Mouse (Mus musculus): ENCODE results near the gene Gbp5. TPM values are rescaled to one million over a fixed set of nuclear protein-coding genes. Genes with fewer than 3 reads are reported as not detected.

Gbp5 gene
- polyA plus RNA-seq, 2 experiments, result 0.04 to 0.26 TPM

DNA sequence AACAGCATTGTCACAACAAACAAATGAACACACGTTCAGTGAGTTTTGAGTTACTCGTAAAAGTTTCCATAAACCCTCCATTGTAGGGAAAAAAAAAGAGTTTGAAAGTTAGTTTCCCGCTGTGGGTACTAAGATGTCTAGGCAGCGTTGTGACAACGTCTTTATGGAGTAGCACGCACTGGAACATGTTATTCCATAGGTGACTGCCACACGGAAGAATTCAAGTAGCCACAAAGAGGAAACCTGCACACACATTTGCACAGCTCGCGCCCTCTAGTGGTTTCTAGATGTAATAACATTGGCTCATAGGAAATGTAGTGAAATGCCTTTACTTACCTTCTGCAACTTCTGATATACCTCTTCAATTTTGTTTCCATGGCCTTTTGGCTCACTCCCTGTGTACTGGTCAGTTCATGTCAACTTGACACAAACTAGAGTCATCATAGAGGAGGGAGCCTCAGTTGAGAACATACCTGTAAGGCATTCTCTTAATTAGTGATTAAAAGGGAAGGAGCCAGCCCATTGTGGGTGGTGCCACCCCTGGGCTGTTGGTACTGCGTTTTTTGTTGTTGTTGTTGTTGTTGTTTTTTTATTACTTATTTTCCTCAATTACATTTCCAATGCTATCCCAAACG lies 19.3 kb upstream of the Gbp5 start:
- Histone ChIP-seq H3K9ac (replicated peaks) (no peak overlapping the region), H3K36me3 (replicated peaks; ENCODE audit: control insufficient read depth, insufficient read depth, low read depth) (no peaks in the 10 kb centered on the region), H3K4me2 (ENCODE audit: low read depth) (peak overlapping the region; percentile 26; the same call in 1 of the 2 replicates), H3K4me3 (ENCODE audit: insufficient read depth in 1 of 2, low read depth in 2 of 2, low read length in 2 of 2) (no peak overlapping the region), H3K27ac (no peak overlapping the region), H3K9me3 (ENCODE audit: control insufficient read depth, low read length) (no peaks in the 10 kb centered on the region), H3K27me3 (ENCODE audit: control insufficient read depth, insufficient read depth, low read length) (no peaks in the 10 kb centered on the region), H3K4me1 (replicated peaks; ENCODE audit: control insufficient read depth in 2 of 2, insufficient read depth in 2 of 2, low read length in 1 of 2) (no peaks in the 10 kb centered on the region)
- ATAC-seq (ENCODE audit: insufficient read depth) (no peak), DNase-seq (ENCODE audit: low read depth in 3 of 3, low spot score in 3 of 3) (no peak)
- no peak for TF ChIP-seq EP300 (IDR thresholded peaks at IDR 0.05; ENCODE audit: low read depth)
- peak; percentile 82 for TF ChIP-seq CTCF (IDR thresholded peaks at IDR 0.05; ENCODE audit: low read depth)
- WGBS (ENCODE audit: insufficient replicate concordance), result 15% methylated on average over 11 of the region's 11 CpGs

DNA sequence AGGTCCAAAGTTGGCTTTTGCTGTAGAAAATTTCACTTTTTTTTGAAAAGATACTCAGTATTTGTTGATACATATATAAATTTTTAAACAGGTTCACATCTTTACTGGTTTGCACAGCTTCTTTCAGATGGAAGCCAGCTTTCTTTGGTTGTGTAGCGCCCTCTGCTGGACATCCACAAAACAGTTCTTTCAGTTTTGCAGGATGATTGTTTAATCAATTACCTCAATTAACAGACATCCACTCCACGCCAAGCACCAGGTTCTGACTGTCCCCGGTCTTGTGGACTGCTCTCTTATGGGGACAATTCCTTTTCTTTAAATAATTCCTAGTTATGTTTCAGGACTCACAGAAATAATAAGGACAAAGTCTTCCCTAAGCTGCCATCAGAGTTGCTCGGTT lies 17.9 kb upstream of the Gbp5 start:
- TF ChIP-seq EP300 (IDR thresholded peaks at IDR 0.05; ENCODE audit: low read depth), result no peak
- peak; percentile 69 for TF ChIP-seq CTCF (IDR thresholded peaks at IDR 0.05; ENCODE audit: low read depth)
- H3K36me3 ChIP-seq (replicated peaks; ENCODE audit: control insufficient read depth, insufficient read depth, low read depth), result no peaks in the 10 kb centered on the region
- H3K9me3 ChIP-seq (ENCODE audit: control insufficient read depth, low read length), result no peaks in the 10 kb centered on the region
- no peak overlapping the region for H3K9ac ChIP-seq (replicated peaks)
- ATAC-seq (ENCODE audit: insufficient read depth) (no peak), DNase-seq (ENCODE audit: low read depth in 3 of 3, low spot score in 3 of 3) (peak in 1 of 3 experiments; percentile 13)
- H3K27me3 ChIP-seq (ENCODE audit: control insufficient read depth, insufficient read depth, low read length), result no peaks in the 10 kb centered on the region
- no peak overlapping the region for H3K27ac ChIP-seq
- WGBS (ENCODE audit: insufficient replicate concordance), result 19% methylated on average over 4 of the region's 4 CpGs
- H3K4me1 ChIP-seq (replicated peaks; ENCODE audit: control insufficient read depth in 2 of 2, insufficient read depth in 2 of 2, low read length in 1 of 2), result no peaks in the 10 kb centered on the region
- H3K4me3 ChIP-seq (ENCODE audit: insufficient read depth in 1 of 2, low read depth in 2 of 2, low read length in 2 of 2), result no peak overlapping the region
- H3K4me2 ChIP-seq (ENCODE audit: low read depth), result no peak overlapping the region

DNA sequence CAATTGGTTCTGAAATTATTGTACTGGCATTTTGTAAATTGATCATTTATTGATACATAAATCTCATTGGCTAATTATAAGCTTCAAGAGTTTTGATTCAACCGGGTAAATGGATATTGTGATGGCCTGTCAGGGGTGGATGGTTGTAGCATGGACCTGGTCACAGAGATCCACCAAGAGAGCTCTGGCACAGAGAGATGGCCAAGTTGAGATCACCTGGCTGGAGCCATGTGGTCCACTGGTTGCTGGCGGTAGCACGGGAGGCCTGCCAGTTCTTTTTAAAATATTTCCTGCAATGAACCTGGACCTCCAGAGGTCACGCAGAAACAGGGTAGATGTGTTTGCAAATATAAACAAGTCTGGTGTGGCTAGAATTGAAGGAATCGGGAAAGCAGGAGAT lies 15.9 kb upstream of the Gbp5 start:
- Histone ChIP-seq H3K9ac (replicated peaks) (no peak overlapping the region), H3K27ac (no peak overlapping the region), H3K36me3 (replicated peaks; ENCODE audit: control insufficient read depth, insufficient read depth, low read depth) (no peaks in the 10 kb centered on the region), H3K4me2 (ENCODE audit: low read depth) (no peak overlapping the region), H3K4me3 (ENCODE audit: insufficient read depth in 1 of 2, low read depth in 2 of 2, low read length in 2 of 2) (no peak overlapping the region), H3K9me3 (ENCODE audit: control insufficient read depth, low read length) (no peaks in the 10 kb centered on the region), H3K4me1 (replicated peaks; ENCODE audit: control insufficient read depth in 2 of 2, insufficient read depth in 2 of 2, low read length in 1 of 2) (no peaks in the 10 kb centered on the region), H3K27me3 (ENCODE audit: control insufficient read depth, insufficient read depth, low read length) (no peaks in the 10 kb centered on the region)
- TF ChIP-seq CTCF (IDR thresholded peaks at IDR 0.05; ENCODE audit: low read depth) (no peak), EP300 (IDR thresholded peaks at IDR 0.05; ENCODE audit: low read depth) (no peak)
- DNase-seq (ENCODE audit: low read depth in 3 of 3, low spot score in 3 of 3) (no peak), ATAC-seq (ENCODE audit: insufficient read depth) (no peak)
- WGBS (ENCODE audit: insufficient replicate concordance), result 67% methylated on average over 5 of the region's 5 CpGs

DNA sequence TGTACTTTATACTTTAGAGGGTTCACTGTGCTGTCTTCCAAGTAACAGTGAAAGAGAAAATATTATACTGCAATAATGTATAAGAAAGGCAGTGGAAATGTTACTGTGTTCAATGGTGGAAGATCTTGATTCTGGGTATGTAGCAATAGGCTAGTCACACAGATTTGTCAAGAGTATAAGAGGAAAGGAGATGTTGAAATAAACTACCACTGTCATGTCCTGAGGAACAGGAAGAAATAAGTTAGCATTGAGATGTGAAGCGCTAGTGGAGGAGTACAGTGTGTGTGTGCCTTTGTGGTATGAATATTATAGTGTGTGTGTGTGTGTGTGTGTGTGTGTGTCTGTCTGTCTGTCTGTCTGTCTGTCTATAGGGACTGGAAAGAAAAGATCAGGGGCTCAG lies 15.4 kb upstream of the Gbp5 start:
- Histone ChIP-seq H3K4me2 (ENCODE audit: low read depth) (no peak overlapping the region), H3K27me3 (ENCODE audit: control insufficient read depth, insufficient read depth, low read length) (no peaks in the 10 kb centered on the region), H3K9ac (replicated peaks) (no peak overlapping the region), H3K4me1 (replicated peaks; ENCODE audit: control insufficient read depth in 2 of 2, insufficient read depth in 2 of 2, low read length in 1 of 2) (no peaks in the 10 kb centered on the region), H3K4me3 (ENCODE audit: insufficient read depth in 1 of 2, low read depth in 2 of 2, low read length in 2 of 2) (no peak overlapping the region), H3K27ac (no peak overlapping the region), H3K9me3 (ENCODE audit: control insufficient read depth, low read length) (no peaks in the 10 kb centered on the region), H3K36me3 (replicated peaks; ENCODE audit: control insufficient read depth, insufficient read depth, low read depth) (no peaks in the 10 kb centered on the region)
- 58% methylated on average over 1 of the region's 1 CpGs for WGBS (ENCODE audit: insufficient replicate concordance)
- TF ChIP-seq CTCF (IDR thresholded peaks at IDR 0.05; ENCODE audit: low read depth) (no peak), EP300 (IDR thresholded peaks at IDR 0.05; ENCODE audit: low read depth) (no peak)
- ATAC-seq (ENCODE audit: insufficient read depth) (no peak), DNase-seq (ENCODE audit: low read depth in 3 of 3, low spot score in 3 of 3) (no peak)

DNA sequence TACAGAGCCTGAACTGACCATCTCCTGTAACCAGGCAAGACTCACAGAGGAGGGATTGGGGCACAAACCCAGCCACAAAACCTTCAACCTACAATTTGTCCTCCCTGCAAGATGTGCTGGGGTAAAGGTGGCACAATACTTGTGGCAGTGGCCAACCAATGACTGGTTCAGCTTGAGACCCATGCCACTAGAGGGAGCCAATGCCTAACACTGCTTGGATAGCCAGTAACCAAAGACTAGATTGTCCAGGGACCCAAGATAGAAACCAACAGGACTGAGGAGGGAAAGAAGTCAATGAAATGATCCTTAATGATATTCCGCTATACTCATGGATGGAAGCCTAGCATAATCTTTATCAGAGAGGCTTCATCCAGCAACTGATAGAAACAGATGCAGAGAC lies 3.3 kb upstream of the Gbp5 start:
- no peak overlapping the region for H3K4me3 ChIP-seq (ENCODE audit: insufficient read depth in 1 of 2, low read depth in 2 of 2, low read length in 2 of 2)
- peak; percentile 22 to 43 (median 35) for DNase-seq (ENCODE audit: low read depth in 3 of 3, low spot score in 3 of 3)
- H3K4me2 ChIP-seq (ENCODE audit: low read depth), result no peak overlapping the region
- no peak overlapping the region for H3K27ac ChIP-seq
- H3K27me3 ChIP-seq (ENCODE audit: control insufficient read depth, insufficient read depth, low read length), result no peaks in the 10 kb centered on the region
- no peaks in the 10 kb centered on the region for H3K9me3 ChIP-seq (ENCODE audit: control insufficient read depth, low read length)
- 45% methylated on average over 1 of the region's 1 CpGs for WGBS (ENCODE audit: insufficient replicate concordance)
- H3K36me3 ChIP-seq (replicated peaks; ENCODE audit: control insufficient read depth, insufficient read depth, low read depth), result no peaks in the 10 kb centered on the region
- 0 out of 4 replicates have a peak, but pooled peaks cover 0 to 2% of the 10 kb centered on the region in 2 experiments for H3K4me1 ChIP-seq (replicated peaks; ENCODE audit: control insufficient read depth in 2 of 2, insufficient read depth in 2 of 2, low read length in 1 of 2)
- no peak overlapping the region for H3K9ac ChIP-seq (replicated peaks)
- TF ChIP-seq CTCF (IDR thresholded peaks at IDR 0.05; ENCODE audit: low read depth) (peak; percentile 83), EP300 (IDR thresholded peaks at IDR 0.05; ENCODE audit: low read depth) (no peak)
- ATAC-seq (ENCODE audit: insufficient read depth), result no peak
